Mouse (Mus musculus) kidney, adult 18-20 months (tissue): Measurements from ENCODE around the gene Ttc5.
A peak's percentile ranks its signal among the peaks of the same experiment; 100 is the strongest.
"Not testable (repeated sequence)": the region's sequence is repeated elsewhere in the genome, so short reads cannot be mapped to it uniquely, and the experiment has no call there.

Experiments used
- DNase-seq: peaks from one replicate; pipeline ENCODE4 v3.0.0; 2021

Ttc5 gene

DNA sequence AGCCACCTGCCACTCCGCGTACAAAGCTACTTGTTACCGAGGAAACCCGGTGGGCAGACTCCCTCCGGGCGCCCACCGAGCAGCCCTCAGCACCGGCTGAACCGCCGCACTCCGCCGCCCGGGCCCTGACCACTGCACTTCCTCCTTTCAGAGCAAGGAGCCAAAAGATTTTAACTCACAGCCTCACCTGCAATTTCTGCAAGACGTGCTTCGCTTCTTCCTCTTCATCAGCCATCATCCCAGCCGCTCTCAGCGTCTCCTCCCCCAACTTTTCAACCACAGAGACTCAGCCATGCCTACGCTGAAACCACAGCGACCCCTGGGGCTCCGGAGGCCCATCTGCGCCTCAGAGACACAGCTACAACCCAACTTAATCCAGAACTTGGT lies at the start of gene Ttc5:
Gene Ttc5 (minus strand): TSS at position 269 of the 387 bp plus-strand sequence.
- peak; percentile 93 for DNase-seq

DNA sequence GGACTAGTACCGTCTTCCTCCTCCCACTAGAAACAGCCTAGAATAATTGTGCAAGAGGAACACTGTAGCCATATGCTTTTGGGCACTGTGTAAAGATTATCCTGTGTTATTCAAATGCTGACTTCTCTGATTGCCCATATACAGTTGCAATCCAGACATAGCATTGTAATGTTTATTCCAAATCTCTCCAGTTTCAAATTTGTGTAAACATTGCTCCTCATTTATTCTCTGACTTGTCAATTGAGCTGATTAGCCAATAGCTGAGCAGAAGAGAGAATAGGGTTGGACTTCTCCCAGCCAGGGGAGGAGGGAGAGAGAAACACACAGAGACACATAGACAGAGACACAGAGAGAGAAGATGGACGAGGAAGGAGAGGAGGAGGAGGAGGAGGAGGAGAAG lies 49.1 kb upstream of the Ttc5 start:
- no peak for DNase-seq

DNA sequence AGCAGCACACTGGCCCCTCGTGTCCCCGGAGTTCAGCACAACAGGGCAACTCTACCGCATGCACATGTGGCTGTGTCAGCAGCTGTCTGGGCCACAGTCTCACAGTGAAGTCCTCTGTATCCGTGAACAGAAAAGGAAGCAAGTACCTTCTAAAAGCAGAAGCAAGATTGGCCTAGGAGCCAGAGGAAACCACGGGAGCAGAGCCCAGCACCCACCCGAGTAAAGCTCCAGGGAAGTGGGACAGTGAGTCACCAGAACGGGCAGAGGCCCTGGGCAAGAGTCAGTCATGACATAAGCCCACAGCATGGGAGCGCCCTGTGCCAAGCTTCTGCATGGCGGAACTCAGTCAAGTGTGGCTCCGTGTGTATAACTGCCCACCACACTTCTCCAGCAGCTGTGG lies 48.6 kb upstream of the Ttc5 start:
- no peak for DNase-seq

- DNase-seq: no peak
Measured at GRCm38 (mm10) chr14:50829878-50830277, 44.6 kb upstream of the Ttc5 start.

- DNase-seq: no peak
Measured at GRCm38 (mm10) chr14:50826579-50826978, 41.3 kb upstream of the Ttc5 start.

DNA sequence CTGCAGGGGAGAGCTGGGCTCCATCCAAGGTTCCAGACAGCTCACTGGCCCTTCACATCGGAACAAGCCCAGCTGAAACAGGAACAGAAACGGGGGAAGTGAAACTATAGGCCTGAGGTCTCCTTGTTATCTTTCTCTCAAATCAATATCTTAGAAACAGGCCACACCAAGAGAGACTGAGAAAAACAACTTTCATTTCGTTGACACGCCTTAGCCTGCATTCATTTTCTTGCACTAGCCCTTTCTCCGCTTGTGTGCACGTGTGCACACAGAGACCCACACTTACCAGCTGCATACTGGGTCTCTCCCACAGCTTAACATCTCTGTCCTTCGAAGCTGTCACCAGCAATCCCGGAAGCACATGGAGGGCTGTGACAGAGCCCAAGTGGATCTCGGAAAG lies 38.9 kb upstream of the Ttc5 start:
- DNase-seq: no peak

- DNase-seq: no peak
Measured at GRCm38 (mm10) chr14:50823240-50823639, 37.9 kb upstream of the Ttc5 start.

DNA sequence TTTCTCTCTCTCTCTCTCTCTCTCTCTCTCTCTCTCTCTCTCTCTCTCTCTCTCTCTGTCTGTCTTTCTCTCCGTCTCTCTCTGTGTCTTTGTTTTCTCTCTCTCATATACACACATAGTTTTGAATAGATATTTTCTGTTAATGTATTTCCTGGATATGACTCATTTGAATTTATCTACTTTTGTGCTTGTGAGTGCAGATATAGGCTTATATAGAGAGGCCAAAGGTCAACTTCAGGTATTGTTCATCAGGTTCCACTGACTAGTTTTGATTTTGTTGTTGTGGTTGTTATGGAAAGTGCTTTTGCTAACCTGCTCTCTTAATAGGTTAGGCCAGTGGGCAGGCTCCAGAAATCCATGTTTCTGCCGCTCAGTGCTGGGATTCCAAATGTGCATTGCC lies 27.7 kb upstream of the Ttc5 start:
- no peak for DNase-seq

DNA sequence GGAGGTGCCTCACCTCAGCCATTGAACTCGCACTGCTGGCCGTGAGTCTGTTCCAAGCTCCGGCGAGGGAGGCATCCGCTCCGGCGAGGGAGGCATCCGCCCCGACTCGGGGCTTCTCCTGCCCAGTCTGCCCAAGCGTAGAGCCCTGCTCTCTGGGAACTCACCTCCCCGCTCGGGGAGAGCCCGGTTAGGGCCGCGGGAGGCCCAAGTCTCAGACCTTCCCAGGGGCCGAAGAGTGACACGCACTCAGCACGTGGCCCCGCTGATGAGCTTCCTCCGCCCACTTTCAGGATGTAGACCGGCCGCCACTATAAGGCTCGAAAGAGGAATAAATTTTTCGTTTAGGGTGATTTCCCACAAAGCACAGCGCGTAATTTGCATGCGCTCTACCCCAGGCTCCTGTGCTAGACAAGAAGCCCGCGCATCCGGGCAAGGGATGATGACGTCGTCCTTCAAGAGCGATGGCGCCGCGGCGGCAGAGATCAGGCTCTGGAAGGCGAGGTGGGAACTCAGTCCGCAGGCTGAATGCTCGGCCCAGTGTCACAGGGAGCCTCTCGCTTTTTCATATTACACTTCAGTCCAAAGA lies 22.3 kb upstream of the Ttc5 start, which contains the start of the genes Ccnb1ip1 and Parp2:
Gene Ccnb1ip1 (minus strand): TSS at position 246 of the 586 bp plus-strand sequence.
Gene Parp2 (plus strand): TSS at position 355 of the 586 bp plus-strand sequence.
- DNase-seq: peak; percentile 99

DNA sequence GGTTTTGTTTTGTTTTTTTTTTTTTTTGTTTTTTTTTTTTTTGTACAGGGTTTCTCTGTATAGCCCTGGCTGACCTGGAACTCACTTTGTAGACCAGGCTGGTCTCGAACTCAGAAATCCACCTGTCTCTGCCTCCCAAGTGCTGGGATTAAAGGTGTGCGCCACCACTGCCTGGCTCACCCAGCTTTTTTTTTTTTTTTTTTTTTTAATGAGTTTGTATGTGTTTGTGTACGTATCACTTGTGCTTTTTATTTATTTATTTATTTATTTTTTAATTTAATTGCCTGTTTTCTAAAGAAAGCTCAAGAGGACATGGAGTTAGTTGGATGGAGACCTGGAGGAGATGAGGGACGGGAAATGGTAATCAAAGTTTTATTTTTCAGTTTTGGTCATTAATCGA lies 21.1 kb upstream of the Ttc5 start:
- DNase-seq: not testable (repeated sequence)

GRCm38 (mm10) chr14:50804683-50805082 lies 19.4 kb upstream of the Ttc5 start:
- DNase-seq: no peak

- DNase-seq: no peak
Measured at GRCm38 (mm10) chr14:50802843-50803562, 17.7 kb upstream of the Ttc5 start.

GRCm38 (mm10) chr14:50802441-50802840 lies 17.1 kb upstream of the Ttc5 start:
- no peak for DNase-seq

GRCm38 (mm10) chr14:50799502-50800259 lies 14.4 kb upstream of the Ttc5 start:
- DNase-seq: peak; percentile 48

GRCm38 (mm10) chr14:50798512-50798911 lies 13.2 kb upstream of the Ttc5 start:
- no peak for DNase-seq

DNA sequence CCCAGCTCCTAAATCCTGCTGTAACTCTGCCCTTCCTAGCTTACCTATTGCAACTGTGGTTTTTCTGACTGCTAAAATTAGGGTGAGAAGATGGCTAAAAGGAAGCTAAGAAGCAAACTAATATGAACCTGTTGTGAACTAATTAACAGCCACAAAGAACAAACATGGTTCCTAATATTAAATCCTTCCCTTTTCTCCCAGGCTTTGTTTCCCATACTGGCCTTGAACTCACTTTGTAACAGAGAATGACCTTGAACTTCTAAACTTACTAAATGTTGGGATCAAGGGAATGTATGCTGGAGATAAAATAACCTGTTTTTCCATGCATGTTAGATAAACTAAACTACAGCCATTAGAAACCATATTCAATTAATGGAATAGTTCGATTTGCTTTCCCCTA lies 11.1 kb upstream of the Ttc5 start:
- DNase-seq: no peak

GRCm38 (mm10) chr14:50795965-50796364 lies 10.6 kb upstream of the Ttc5 start:
- DNase-seq: no peak

GRCm38 (mm10) chr14:50795261-50795935 lies 10.1 kb upstream of the Ttc5 start:
- DNase-seq: no peak

- no peak for DNase-seq
Measured at GRCm38 (mm10) chr14:50788157-50788556, 2.8 kb upstream of the Ttc5 start.

DNA sequence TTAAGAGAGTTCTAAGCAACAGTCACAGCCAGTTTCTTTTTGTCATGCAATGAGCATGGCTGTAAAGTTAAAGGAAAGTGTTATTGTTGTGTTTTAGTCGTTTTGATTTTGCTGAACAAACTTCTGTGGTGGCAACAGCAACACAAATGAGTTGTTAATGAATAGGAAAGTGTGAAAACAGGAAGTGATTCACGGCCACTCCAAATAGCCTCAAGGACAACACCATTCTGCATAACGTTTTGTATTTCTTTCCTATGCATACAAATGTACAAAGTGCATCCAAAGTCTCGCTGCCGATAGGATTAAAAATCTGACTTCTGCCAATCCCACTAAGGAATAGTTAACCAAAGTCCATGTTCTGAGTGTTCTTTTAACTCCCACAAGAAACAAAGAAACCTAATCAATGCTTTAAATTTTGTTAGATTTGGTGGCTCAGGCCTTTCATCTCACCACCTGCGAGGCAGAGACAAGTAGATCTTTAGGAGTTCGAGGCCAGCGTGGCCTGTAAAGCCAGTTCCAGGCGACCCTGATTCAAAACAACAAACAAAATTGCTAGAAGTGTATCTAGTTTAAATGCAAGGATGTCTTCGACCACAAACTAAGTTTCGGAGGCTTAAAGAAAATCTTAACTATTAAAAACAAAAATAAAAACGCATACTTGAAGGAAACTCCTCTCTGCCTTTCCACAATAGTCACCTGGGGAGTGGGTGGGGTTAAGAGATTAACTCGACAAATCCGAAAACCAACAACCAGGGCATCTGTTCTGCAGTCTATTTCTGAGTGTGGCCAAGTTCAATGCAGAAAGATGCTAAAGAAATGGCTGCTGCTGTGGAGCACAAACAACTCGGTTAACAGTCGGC lies 698 bp downstream of the Ttc5 start:
- no peak for DNase-seq

- DNase-seq: no peak
Measured at GRCm38 (mm10) chr14:50782166-50782565, 3.2 kb downstream of the Ttc5 start.

DNA sequence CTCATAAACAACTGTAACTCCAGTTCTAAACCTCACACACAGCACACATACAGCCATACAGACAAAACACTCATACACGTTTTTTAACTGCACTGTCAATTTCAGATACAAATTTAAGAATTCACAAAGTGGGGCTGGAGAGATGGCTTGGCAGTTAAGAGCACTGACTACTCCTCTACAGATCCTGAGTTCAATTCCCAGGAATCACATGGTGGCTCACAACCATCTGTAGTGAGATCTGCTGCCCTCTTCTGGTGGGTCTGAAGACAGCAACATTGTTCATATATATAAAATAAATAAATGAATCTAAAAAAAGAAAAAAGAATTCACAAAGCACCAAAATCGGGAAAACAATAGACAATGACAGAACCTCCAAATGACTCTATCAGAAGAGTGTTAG lies 14.0 kb downstream of the Ttc5 start:
- no peak for DNase-seq
